Mouse (Mus musculus): ENCODE measurements around the gene Eif3i. TPM values are rescaled to one million over a fixed set of nuclear protein-coding genes. Genes with fewer than 3 reads are reported as not detected.

Gene Eif3i
- polyA plus RNA-seq, 1 experiment from 2014 or later, result 133 TPM

DNA sequence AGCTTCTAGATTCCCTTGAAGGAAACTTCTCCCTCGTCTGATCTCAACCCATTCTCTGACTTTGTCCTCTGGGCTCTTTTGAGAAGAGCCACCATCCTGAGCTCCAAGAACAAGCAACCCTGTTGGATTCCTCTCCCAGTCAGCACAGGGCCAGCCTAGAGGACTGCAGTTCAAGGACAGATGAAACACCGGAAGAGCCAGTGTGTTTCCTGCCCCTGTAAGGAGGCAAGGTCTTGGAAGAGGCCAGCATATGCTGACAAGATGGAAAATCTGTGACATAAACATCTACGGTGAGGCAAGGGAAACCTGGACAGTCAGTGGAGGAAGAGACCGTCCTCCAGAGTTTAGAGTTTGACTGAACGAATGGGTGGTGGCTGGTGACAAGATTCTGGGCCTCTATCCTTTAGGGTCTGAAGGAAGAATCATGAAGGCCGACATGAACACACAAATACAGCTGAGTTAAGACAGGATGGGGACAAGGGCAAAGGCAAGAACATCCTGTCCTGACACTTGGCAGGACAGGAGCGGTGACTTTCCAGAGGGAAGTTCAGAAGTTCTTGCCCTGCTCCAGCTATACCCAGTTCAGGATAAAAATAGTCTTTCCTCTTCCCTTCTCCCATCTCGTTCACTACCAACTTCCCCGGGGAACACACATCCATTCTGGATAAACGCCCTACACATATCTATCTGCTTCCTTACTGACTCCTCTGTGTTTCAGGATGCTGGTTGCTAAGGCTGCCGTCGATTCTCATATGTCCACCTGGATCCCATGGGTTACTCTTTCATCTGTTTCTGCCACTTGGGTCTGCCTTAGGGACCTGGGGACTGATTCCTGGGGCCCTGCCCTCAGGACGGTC, 28.0 kb downstream of the Eif3i start:
- Histone ChIP-seq H3K27me3 (ENCODE audit: control insufficient read depth, insufficient read depth, low read depth, low read length) (peaks cover 4% of the 10 kb centered on the region; the same call in 1 of the 2 replicates), H3K27ac (ENCODE audit: low read length) (no peak overlapping the region), H3K4me3 (ENCODE audit: low read depth, low read length) (no peak overlapping the region), H3K36me3 (ENCODE audit: control insufficient read depth, insufficient read depth) (no peaks in the 10 kb centered on the region), H3K9ac (ENCODE audit: low read depth, low read length) (no peak overlapping the region), H3K9me3 (replicated peaks; ENCODE audit: control insufficient read depth, low read length) (no peaks in the 10 kb centered on the region), H3K4me2 (ENCODE audit: low read depth, low read length) (no peak overlapping the region), H3K4me1 (ENCODE audit: control insufficient read depth, low read depth, low read length) (peaks cover 3% of the 10 kb centered on the region; the same call in 1 of the 2 replicates)
- WGBS (ENCODE audit: insufficient replicate concordance), result 62% methylated on average over 13 of the region's 13 CpGs
- peak; percentile 39 for ATAC-seq (ENCODE audit: low read depth)

DNA sequence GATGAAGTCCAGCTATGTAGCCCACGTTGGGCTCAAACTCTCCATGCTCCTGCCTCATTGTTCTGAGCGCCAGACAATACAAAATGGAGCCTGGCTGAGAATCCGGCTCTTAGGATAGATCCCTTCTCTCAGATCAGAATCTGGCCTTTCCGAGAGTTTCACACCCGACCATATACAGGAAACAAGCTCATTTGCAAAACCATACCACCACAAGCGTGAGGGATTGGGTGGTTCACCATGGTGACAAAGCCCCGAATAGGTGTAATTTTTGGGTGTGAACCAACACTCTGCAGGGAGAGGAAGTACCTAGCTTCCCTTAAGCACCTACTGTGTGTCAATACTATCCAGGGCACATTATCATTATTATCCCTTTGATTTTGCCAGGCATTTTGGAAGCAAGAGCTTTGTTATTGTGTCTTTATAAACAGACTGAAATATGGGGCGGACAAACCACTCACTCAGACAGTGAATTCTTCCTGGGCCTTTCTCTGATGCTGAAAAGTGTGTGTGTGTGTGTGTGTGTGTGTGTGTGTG, 28.8 kb downstream of the Eif3i start:
- Histone ChIP-seq H3K4me1 (ENCODE audit: control insufficient read depth, low read depth, low read length) (peaks cover 3% of the 10 kb centered on the region; the same call in 1 of the 2 replicates), H3K9me3 (replicated peaks; ENCODE audit: control insufficient read depth, low read length) (no peaks in the 10 kb centered on the region), H3K27ac (ENCODE audit: low read length) (no peak overlapping the region), H3K4me2 (ENCODE audit: low read depth, low read length) (no peak overlapping the region), H3K9ac (ENCODE audit: low read depth, low read length) (no peak overlapping the region), H3K36me3 (ENCODE audit: control insufficient read depth, insufficient read depth) (no peaks in the 10 kb centered on the region), H3K4me3 (ENCODE audit: low read depth, low read length) (no peak overlapping the region), H3K27me3 (ENCODE audit: control insufficient read depth, insufficient read depth, low read depth, low read length) (no peaks in the 10 kb centered on the region; the same call in 1 of the 2 replicates)
- 62% methylated on average over 8 of the region's 8 CpGs for WGBS (ENCODE audit: insufficient replicate concordance)
- ATAC-seq (ENCODE audit: low read depth), result no peak

DNA sequence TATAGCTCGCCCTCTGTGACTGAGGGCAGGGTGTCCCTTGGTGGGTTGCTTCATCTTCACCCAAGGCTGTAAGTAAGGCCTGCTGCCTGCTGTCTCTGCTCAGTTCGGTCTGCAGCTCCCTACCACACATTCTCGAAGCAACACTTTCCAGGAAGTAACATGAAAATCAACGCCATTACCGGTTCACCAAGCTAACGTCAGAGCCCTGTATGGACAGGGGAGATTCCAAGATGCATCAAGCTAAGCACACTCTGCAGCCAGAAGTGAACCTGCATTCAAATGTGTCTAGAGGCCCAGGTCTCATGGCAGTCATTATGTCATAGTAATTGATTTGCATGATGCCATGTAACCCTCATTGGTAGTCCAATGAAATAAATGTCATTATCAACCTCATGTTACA, 30.4 kb downstream of the Eif3i start:
- no peaks in the 10 kb centered on the region for H3K27me3 ChIP-seq (ENCODE audit: control insufficient read depth, insufficient read depth, low read depth, low read length)
- H3K9ac ChIP-seq (ENCODE audit: low read depth, low read length), result no peak overlapping the region
- no peak overlapping the region for H3K4me3 ChIP-seq (ENCODE audit: low read depth, low read length)
- no peaks in the 10 kb centered on the region for H3K36me3 ChIP-seq (ENCODE audit: control insufficient read depth, insufficient read depth)
- H3K27ac ChIP-seq (ENCODE audit: low read length), result no peak overlapping the region
- H3K9me3 ChIP-seq (replicated peaks; ENCODE audit: control insufficient read depth, low read length), result no peaks in the 10 kb centered on the region
- no peak for ATAC-seq (ENCODE audit: low read depth)
- H3K4me2 ChIP-seq (ENCODE audit: low read depth, low read length), result no peak overlapping the region
- peaks cover 1% of the 10 kb centered on the region; the same call in 1 of the 2 replicates for H3K4me1 ChIP-seq (ENCODE audit: control insufficient read depth, low read depth, low read length)
- 76% methylated on average over 6 of the region's 6 CpGs for WGBS (ENCODE audit: insufficient replicate concordance)

DNA sequence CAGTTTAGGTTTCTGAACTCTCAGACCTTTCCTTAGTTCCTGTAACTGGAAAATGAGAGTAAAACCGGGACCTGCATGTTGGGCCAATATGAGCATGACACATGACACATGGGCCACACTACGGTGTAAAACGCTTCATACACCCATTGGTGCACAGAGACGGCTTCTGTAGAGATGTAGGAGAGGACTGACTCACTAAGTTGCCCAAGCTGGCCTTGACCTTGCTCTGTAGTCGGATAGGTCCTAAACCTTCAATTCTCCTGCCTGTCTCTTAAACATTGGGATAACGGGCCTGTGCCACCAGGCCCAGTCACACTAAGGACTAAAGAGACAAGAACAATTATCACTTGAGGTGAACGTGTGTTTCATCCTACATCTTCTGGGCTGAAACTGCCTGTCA, 32.1 kb downstream of the Eif3i start:
- H3K9me3 ChIP-seq (replicated peaks; ENCODE audit: control insufficient read depth, low read length), result no peaks in the 10 kb centered on the region
- no peak for ATAC-seq (ENCODE audit: low read depth)
- H3K27me3 ChIP-seq (ENCODE audit: control insufficient read depth, insufficient read depth, low read depth, low read length), result no peaks in the 10 kb centered on the region
- H3K4me3 ChIP-seq (ENCODE audit: low read depth, low read length), result no peak overlapping the region
- H3K9ac ChIP-seq (ENCODE audit: low read depth, low read length), result no peak overlapping the region
- H3K4me1 ChIP-seq (ENCODE audit: control insufficient read depth, low read depth, low read length), result no peaks in the 10 kb centered on the region
- H3K36me3 ChIP-seq (ENCODE audit: control insufficient read depth, insufficient read depth), result no peaks in the 10 kb centered on the region
- no peak overlapping the region for H3K27ac ChIP-seq (ENCODE audit: low read length)
- H3K4me2 ChIP-seq (ENCODE audit: low read depth, low read length), result no peak overlapping the region
- 70% methylated on average over 7 of the region's 7 CpGs for WGBS (ENCODE audit: insufficient replicate concordance)

DNA sequence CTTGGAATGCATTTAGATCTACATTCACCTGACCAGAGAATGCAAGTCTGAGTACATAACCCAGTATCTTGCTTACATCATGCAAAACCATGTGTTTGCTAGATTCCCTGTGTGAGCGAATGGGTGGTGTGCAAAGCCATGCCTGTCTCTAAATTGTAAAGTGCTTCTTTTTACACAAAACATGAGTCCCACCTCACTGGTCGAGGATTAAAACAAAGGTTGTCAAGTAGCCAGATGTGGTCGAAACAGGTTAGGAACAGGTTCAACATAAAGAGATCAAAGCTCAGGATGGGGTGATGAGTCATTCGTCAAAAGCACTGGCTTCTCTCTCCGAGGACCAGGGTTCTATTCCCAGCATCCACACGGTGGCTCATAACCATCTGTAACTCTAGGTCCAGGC, 35.3 kb downstream of the Eif3i start:
- Histone ChIP-seq H3K27me3 (ENCODE audit: control insufficient read depth, insufficient read depth, low read depth, low read length) (no peaks in the 10 kb centered on the region), H3K27ac (ENCODE audit: low read length) (no peak overlapping the region), H3K9me3 (replicated peaks; ENCODE audit: control insufficient read depth, low read length) (no peaks in the 10 kb centered on the region), H3K4me1 (ENCODE audit: control insufficient read depth, low read depth, low read length) (peaks cover 3% of the 10 kb centered on the region), H3K4me2 (ENCODE audit: low read depth, low read length) (no peak overlapping the region), H3K9ac (ENCODE audit: low read depth, low read length) (no peak overlapping the region), H3K4me3 (ENCODE audit: low read depth, low read length) (no peak overlapping the region), H3K36me3 (ENCODE audit: control insufficient read depth, insufficient read depth) (no peaks in the 10 kb centered on the region)
- no peak for ATAC-seq (ENCODE audit: low read depth)
- WGBS (ENCODE audit: insufficient replicate concordance), result 74% methylated on average over 6 of the region's 6 CpGs

DNA sequence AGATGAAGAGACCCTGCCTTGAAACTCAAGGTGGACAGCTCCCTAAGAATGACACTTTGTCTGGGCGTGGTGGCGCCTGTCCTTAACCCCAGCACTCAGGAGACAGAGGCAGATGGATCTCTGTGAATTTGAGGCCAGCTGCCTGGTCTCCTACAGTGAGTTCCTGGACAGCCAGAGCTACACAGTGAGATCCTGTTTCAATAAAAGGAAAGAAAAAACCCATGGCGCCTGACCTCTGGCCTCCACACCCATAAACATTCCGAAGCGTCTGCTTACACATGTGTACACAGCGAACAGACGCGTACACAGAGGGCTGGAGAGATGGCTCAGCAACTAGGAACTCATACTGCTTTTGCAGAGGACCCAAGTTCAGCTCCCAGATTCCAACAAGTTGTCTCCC, 36.7 kb downstream of the Eif3i start:
- Histone ChIP-seq H3K9ac (ENCODE audit: low read depth, low read length) (no peak overlapping the region), H3K4me2 (ENCODE audit: low read depth, low read length) (no peak overlapping the region), H3K4me3 (ENCODE audit: low read depth, low read length) (no peak overlapping the region), H3K4me1 (ENCODE audit: control insufficient read depth, low read depth, low read length) (peaks cover 3% of the 10 kb centered on the region), H3K27me3 (ENCODE audit: control insufficient read depth, insufficient read depth, low read depth, low read length) (no peaks in the 10 kb centered on the region), H3K27ac (ENCODE audit: low read length) (no peak overlapping the region), H3K9me3 (replicated peaks; ENCODE audit: control insufficient read depth, low read length) (no peaks in the 10 kb centered on the region), H3K36me3 (ENCODE audit: control insufficient read depth, insufficient read depth) (no peaks in the 10 kb centered on the region)
- WGBS (ENCODE audit: insufficient replicate concordance), result 76% methylated on average over 8 of the region's 8 CpGs
- peak; percentile 48; the same call in 1 of the 2 replicates for ATAC-seq (ENCODE audit: low read depth)

DNA sequence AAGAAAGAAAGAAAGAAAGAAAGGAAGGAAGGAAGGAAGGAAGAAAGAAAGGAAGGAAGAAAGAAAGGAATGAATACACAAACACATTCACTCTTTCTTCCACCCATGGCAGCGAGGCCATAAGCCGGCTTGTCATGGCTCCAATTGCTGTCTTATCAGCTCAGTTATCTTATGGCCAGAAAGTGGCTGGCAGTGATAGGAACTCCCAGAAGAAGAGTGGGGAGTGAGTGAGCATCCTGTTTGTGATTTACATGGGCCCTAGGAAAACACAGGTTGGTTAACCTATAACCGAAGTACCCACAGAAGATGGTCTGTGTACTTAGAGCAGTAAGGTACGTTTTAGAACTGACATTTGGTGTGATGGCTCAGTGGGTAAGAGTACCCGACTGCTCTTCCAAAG, 39.3 kb downstream of the Eif3i start:
- no peaks in the 10 kb centered on the region for H3K36me3 ChIP-seq (ENCODE audit: control insufficient read depth, insufficient read depth)
- no peaks in the 10 kb centered on the region for H3K9me3 ChIP-seq (replicated peaks; ENCODE audit: control insufficient read depth, low read length)
- no peak for ATAC-seq (ENCODE audit: low read depth)

DNA sequence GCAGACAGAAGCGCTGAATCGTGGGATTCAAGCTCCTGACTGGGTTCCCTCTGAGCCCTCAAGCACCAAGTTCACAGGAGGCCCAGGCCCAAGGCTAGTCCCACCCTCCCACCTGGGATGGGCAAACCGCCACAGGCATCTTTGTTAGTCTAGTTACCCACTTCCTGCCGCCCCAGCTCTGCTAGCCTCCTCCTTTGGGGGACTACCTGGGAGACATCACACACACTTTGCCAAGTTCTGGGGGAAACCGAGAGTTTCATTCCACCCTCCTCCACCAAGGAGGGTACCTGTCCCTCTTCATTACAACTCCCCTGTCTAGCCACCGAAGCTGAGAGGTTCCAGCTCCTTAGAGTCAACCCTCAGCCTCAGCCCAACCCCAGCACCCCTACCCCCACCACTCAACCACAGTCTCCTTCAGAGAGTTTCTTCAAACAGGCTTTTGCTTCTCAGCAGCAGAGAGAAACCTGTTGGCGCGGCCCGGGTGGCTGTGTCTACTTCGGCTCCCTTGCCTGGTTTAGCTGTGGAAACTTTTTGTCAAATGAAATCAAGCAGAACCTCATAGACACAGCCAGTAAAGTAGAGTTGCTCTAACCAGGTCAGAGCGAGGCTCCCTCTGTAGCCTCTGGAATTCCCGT, 42.0 kb downstream of the Eif3i start:
- H3K9ac ChIP-seq (ENCODE audit: low read depth, low read length), result no peak overlapping the region
- H3K4me3 ChIP-seq (ENCODE audit: low read depth, low read length), result no peak overlapping the region
- H3K27me3 ChIP-seq (ENCODE audit: control insufficient read depth, insufficient read depth, low read depth, low read length), result peaks cover 15% of the 10 kb centered on the region
- no peaks in the 10 kb centered on the region for H3K36me3 ChIP-seq (ENCODE audit: control insufficient read depth, insufficient read depth)
- no peaks in the 10 kb centered on the region for H3K9me3 ChIP-seq (replicated peaks; ENCODE audit: control insufficient read depth, low read length)
- WGBS (ENCODE audit: insufficient replicate concordance), result 68% methylated on average over 12 of the region's 12 CpGs
- no peak for ATAC-seq (ENCODE audit: low read depth)
- H3K27ac ChIP-seq (ENCODE audit: low read length), result no peak overlapping the region; the same call in 1 of the 2 replicates
- peaks cover 31% of the 10 kb centered on the region for H3K4me1 ChIP-seq (ENCODE audit: control insufficient read depth, low read depth, low read length)
- no peak overlapping the region for H3K4me2 ChIP-seq (ENCODE audit: low read depth, low read length)

More for the DNA sequence above, 39.3 kb downstream of the Eif3i start:
- Histone ChIP-seq H3K27ac (ENCODE audit: low read length) (no peak overlapping the region), H3K27me3 (ENCODE audit: control insufficient read depth, insufficient read depth, low read depth, low read length) (no peaks in the 10 kb centered on the region), H3K4me1 (ENCODE audit: control insufficient read depth, low read depth, low read length) (peaks cover 22% of the 10 kb centered on the region), H3K9ac (ENCODE audit: low read depth, low read length) (no peak overlapping the region), H3K4me3 (ENCODE audit: low read depth, low read length) (no peak overlapping the region), H3K4me2 (ENCODE audit: low read depth, low read length) (no peak overlapping the region)
- 41% methylated on average over 5 of the region's 5 CpGs for WGBS (ENCODE audit: insufficient replicate concordance)

Data from liver, embryonic 16.5 days (tissue).